Mouse (Mus musculus): ENCODE results near the gene Cat. TPM values are rescaled to one million over a fixed set of nuclear protein-coding genes. Genes with fewer than 3 reads are reported as not detected.

The Cat gene
- polyA plus RNA-seq (2016; fragmentation: Nextera tagmentation; extraction: Ambion mirVana): 94.9 and 101 TPM in 2 replicates

DNA sequence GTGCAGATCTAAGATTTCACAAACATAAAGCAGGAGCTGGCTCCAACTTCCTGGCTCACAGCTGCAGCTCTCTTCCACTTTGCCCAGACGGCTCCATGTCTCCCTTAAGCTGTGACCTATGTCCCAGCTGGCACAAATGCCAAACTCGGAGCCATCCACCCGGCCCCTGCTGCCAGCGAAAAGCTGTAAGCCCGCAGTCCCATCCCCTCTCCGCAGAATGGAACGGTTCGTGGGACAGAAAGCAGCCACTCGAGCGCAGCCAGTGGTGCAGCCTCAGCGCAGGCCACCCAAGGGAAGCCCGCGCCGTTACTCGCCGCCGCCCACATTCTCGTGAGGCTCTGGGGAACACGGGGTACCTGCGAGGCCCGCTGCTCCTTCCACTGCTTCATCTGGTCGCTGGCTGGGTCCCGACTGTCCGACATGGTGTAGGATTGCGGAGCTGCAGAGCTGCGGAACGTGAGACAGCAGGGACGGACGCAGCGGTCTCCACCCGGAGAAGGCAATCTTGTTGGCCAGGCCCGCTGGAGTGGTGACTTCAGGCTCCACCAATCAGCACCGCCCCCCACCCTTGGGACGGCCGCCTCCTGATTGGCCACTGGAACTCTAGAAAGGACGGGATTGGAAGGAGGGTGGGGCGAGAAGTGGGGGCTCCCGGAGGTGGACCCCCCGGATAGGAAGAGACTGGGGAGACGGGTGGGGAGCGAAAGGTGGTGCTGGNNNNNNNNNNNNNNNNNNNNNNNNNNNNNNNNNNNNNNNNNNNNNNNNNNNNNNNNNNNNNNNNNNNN, at the start of gene Cat:
TSS of gene Cat (minus strand) at position 544 of the 785 bp plus-strand sequence.
- under 1% methylated on average over 41 of the region's 41 CpGs for WGBS
- DNase-seq (ENCODE audit: low spot score): peak; percentile 97

DNA sequence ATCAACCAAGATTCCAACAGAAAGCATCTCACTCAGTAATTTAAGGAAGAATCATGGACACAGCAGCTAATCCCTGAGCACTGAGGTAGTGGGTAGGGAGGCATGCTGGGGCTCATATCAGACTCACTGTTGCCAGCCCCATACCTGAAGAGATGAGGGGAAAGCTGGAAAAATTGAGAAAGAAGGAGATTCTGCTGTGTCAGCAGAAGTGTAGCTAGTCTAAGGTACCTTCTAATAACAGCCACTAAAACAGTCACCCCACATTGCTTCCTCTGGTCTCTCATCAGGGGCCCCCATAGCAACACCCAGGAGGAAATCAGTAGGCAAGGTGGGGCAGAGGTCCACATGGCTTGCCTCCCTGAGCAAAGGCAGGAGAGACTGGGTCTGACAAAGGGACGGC, 40.6 kb upstream of the Cat start:
- Histone ChIP-seq H3K9me3 (no peaks in the 10 kb centered on the region), H3K27me3 (ENCODE audit: insufficient read depth, poor library complexity, severe bottlenecking) (no peaks in the 10 kb centered on the region), H3K36me3 (no peaks in the 10 kb centered on the region), H3K4me1 (replicated peaks) (no peaks in the 10 kb centered on the region), H3K4me3 (no peak overlapping the region), H3K27ac (no peak overlapping the region)
- WGBS: 90% methylated on average over 1 of the region's 1 CpGs
- DNase-seq (ENCODE audit: low spot score): no peak

More for the DNA sequence above, at the start of gene Cat:
- no peaks in the 10 kb centered on the region for H3K36me3 ChIP-seq
- peak within 1 kb of the TSS; percentile 84 for H3K4me3 ChIP-seq
- no peaks in the 10 kb centered on the region for H3K9me3 ChIP-seq
- no peaks in the 10 kb centered on the region for H3K27me3 ChIP-seq (ENCODE audit: insufficient read depth, poor library complexity, severe bottlenecking)
- peaks cover 26% of the 10 kb centered on the region for H3K4me1 ChIP-seq (replicated peaks)
- peak within 1 kb of the TSS; percentile 98 for H3K27ac ChIP-seq

DNA sequence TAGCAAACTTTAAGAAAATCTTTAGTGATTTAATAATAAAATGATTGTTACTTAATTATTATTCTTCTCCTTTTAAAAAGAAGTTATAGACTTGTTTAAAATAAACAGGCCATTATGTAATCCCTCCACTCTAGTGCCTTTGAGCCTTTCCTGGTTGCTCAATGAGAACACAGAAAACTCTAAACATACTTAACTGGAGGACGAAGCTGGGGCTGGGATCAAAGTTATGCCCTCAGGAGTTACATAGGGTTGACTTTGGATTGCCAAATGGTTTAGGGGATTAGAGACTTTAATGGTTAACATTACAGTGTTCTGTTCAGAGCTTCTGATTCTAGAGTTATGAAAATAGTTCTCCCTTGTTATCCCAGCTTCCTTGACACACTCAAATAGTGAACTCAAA, 31.5 kb upstream of the Cat start:
- no peak overlapping the region for H3K27ac ChIP-seq
- H3K36me3 ChIP-seq: no peaks in the 10 kb centered on the region
- H3K4me3 ChIP-seq: no peak overlapping the region
- no peak for DNase-seq (ENCODE audit: low spot score)
- no peaks in the 10 kb centered on the region for H3K9me3 ChIP-seq
- no peaks in the 10 kb centered on the region for H3K4me1 ChIP-seq (replicated peaks)
- H3K27me3 ChIP-seq (ENCODE audit: insufficient read depth, poor library complexity, severe bottlenecking): no peaks in the 10 kb centered on the region
- 71% methylated on average over 1 of the region's 1 CpGs for WGBS

DNA sequence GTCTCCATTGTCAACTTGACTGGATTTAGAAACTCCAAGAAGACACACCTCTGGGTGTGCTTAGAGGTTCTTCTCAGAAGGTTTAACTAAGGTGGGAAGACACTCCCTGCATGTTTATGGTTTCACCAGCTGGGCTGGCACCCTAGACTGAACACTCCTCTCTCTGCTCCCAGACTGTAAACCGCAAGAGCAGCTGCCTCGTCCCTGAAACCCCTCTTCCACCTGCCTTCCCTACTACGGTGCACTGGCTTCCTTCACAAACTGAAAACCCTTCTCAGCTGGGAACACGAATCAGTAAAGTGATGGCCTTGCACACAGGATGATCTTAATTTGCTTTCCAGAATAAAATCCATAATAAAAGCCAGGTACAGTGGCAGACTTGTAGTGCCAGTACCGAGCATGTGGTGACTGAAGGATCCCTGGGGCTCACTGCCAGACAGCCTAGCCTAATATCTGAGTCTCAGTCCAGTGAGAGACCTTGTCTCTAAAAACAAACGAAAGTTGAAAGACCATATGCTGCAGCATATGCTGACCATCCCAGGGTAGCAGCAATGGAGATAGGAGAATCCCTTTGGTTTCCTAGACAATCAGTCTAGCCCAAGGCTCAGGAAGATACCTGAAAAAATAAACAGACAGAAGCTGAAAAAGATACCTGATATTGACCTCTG, 30.7 kb upstream of the Cat start:
- WGBS: 83% methylated on average over 6 of the region's 6 CpGs
- DNase-seq (ENCODE audit: low spot score): no peak
- Histone ChIP-seq H3K27ac (no peak overlapping the region), H3K27me3 (ENCODE audit: insufficient read depth, poor library complexity, severe bottlenecking) (no peaks in the 10 kb centered on the region), H3K9me3 (no peaks in the 10 kb centered on the region), H3K4me3 (no peak overlapping the region), H3K36me3 (no peaks in the 10 kb centered on the region), H3K4me1 (replicated peaks) (no peaks in the 10 kb centered on the region)

DNA sequence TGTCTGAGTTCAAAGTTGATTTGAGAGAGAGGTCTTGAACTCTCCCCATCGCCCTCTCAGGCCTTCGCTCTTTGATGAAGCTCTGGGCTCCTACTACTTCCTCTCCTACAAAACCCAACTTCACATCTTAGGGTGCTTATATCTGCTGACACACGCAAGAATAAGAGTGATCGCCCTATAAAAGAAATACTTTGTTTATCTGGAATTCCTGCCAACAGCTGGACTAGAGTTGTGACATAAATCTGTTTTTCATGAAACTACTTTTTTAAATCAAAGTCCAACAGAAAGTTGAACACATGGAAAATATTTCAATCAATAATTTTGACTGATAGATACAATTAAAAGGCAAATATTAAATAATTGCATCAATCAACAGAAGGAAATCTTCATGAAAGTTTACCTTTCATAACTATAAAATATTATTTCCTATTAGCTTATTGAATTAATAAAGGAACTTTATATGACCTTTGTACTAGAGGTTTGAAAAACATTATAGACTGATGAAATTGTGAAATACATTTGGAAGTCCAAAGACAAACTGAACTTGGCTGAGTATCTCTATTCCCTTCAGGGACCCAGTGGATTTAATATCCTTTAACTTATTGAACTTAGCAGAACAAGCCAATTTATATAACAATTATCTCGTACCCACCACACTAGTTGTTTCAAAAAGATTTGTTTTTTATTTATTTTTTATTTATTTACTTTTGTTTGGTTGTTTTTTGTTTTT, 27.3 kb upstream of the Cat start:
- Histone ChIP-seq H3K4me3 (no peak overlapping the region), H3K27me3 (ENCODE audit: insufficient read depth, poor library complexity, severe bottlenecking) (no peaks in the 10 kb centered on the region), H3K9me3 (peaks cover 4% of the 10 kb centered on the region), H3K4me1 (replicated peaks) (no peaks in the 10 kb centered on the region), H3K36me3 (no peaks in the 10 kb centered on the region), H3K27ac (no peak overlapping the region)
- 86% methylated on average over 5 of the region's 5 CpGs for WGBS
- no peak for DNase-seq (ENCODE audit: low spot score)

DNA sequence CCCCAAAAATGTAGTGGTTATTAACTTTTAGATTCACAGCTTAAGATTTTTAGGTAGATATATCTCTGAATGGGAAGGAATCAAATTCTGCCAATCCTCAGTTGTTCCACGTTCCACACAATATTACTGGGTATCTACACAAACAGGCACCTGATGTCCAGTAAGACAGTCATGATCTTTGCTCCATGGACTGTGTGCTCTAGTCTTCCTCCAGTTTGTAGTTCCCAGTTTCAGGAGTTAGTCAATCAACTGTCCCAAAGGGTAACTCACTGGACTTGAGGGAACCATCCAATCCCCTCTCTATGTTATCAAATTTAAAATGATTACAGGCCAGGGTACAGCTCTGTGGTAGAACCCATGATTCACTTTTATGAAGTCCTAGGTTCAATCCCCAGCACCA, 26.7 kb upstream of the Cat start:
- no peak for DNase-seq (ENCODE audit: low spot score)
- no peak overlapping the region for H3K27ac ChIP-seq
- no peaks in the 10 kb centered on the region for H3K4me1 ChIP-seq (replicated peaks)
- H3K9me3 ChIP-seq: peaks cover 4% of the 10 kb centered on the region
- no peak overlapping the region for H3K4me3 ChIP-seq
- no peaks in the 10 kb centered on the region for H3K36me3 ChIP-seq
- 89% methylated on average over 1 of the region's 1 CpGs for WGBS
- H3K27me3 ChIP-seq (ENCODE audit: insufficient read depth, poor library complexity, severe bottlenecking): no peaks in the 10 kb centered on the region

DNA sequence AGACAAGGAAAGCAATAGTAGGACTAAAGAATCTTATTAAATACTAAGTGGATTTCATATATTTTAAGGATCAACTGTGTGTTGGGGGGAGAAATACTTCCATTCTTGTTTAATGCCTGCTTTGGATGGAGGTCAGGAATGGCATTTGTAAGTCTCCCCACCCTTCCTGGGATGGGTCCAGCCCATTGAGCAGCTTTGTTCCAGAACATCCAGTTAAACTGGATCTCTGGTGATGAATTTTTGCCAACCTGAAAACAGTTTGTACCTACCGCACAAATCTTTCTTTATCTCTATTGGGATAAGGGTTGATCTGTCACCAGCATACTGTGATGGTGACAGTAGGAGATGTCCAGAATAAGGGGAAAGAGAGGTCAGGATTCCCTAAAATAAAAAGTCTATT, 26.1 kb upstream of the Cat start:
- Histone ChIP-seq H3K27me3 (ENCODE audit: insufficient read depth, poor library complexity, severe bottlenecking) (no peaks in the 10 kb centered on the region), H3K27ac (no peak overlapping the region), H3K9me3 (peaks cover 4% of the 10 kb centered on the region), H3K4me1 (replicated peaks) (no peaks in the 10 kb centered on the region), H3K4me3 (no peak overlapping the region), H3K36me3 (no peaks in the 10 kb centered on the region)
- WGBS: 95% methylated on average over 1 of the region's 1 CpGs
- no peak for DNase-seq (ENCODE audit: low spot score)

DNA sequence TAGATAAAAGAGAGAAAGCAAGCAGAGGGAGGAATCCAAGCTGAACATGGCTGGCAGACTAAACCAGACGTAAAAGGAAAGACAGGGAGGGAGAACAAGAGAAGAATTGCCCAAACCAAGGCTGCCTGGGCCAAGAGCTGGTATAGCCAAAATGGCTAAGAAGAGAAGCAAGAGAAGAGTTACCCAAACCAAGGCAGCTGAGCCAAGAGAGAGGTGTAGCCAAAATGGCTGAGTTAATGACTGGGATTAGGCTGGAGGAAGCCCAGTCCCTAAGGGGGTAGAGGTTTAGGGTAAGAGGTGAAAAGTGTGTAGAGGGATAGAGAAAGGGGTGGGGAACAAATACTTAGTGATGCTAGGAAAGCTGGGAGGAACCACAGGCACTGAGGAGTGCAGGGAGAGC, 22.7 kb upstream of the Cat start:
- Histone ChIP-seq H3K36me3 (no peaks in the 10 kb centered on the region), H3K4me1 (replicated peaks) (no peaks in the 10 kb centered on the region), H3K9me3 (peaks cover 4% of the 10 kb centered on the region), H3K27me3 (ENCODE audit: insufficient read depth, poor library complexity, severe bottlenecking) (no peaks in the 10 kb centered on the region), H3K27ac (no peak overlapping the region), H3K4me3 (no peak overlapping the region)
- DNase-seq (ENCODE audit: low spot score): no peak
- 78% methylated on average over 1 of the region's 1 CpGs for WGBS

DNA sequence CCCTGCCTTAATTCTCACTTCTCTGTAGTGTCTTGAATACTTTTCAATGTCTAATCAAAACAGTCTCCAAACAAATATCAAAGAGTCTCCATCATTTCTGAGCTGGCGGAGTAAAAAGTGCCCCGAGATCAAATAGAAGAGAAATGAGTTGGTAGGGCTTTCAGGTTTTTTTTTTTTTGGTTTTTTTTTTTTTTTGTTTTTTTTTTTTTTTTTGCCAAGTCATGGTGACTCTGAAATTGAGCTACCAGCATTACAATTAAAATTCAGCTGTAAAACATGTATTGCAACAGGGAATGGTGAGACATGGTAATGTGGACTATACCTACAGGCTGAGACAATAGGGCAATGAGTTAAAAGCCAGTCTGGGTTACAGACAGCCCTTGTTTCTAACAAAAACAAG, 21.0 kb upstream of the Cat start:
- Histone ChIP-seq H3K4me3 (no peak overlapping the region), H3K36me3 (no peaks in the 10 kb centered on the region), H3K9me3 (peaks cover 4% of the 10 kb centered on the region), H3K27me3 (ENCODE audit: insufficient read depth, poor library complexity, severe bottlenecking) (no peaks in the 10 kb centered on the region), H3K27ac (no peak overlapping the region), H3K4me1 (replicated peaks) (no peaks in the 10 kb centered on the region)
- 96% methylated on average over 2 of the region's 2 CpGs for WGBS
- no peak for DNase-seq (ENCODE audit: low spot score)

DNA sequence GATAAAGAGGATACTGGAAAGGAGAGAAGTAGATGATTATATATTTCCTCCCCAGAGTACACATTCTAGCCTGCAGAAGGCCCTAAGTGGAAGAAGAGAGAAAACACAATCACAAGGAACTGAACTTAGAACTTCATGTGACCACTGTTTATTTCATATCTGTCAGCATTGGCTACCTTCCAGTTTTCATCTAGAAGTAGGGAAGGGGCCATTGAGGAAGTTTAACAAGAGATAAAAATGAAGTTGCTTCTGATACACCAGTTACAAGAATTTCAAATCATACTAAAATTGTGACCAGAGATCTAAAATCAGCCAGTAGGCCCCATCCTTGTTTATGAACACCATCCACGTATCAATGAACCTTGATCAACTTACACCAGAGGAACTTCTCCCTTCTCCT, 19.5 kb upstream of the Cat start:
- WGBS: 90% methylated on average over 1 of the region's 1 CpGs
- H3K27ac ChIP-seq: no peak overlapping the region
- H3K4me3 ChIP-seq: no peak overlapping the region
- no peaks in the 10 kb centered on the region for H3K36me3 ChIP-seq
- no peaks in the 10 kb centered on the region for H3K27me3 ChIP-seq (ENCODE audit: insufficient read depth, poor library complexity, severe bottlenecking)
- H3K9me3 ChIP-seq: peaks cover 4% of the 10 kb centered on the region
- no peaks in the 10 kb centered on the region for H3K4me1 ChIP-seq (replicated peaks)
- no peak for DNase-seq (ENCODE audit: low spot score)

DNA sequence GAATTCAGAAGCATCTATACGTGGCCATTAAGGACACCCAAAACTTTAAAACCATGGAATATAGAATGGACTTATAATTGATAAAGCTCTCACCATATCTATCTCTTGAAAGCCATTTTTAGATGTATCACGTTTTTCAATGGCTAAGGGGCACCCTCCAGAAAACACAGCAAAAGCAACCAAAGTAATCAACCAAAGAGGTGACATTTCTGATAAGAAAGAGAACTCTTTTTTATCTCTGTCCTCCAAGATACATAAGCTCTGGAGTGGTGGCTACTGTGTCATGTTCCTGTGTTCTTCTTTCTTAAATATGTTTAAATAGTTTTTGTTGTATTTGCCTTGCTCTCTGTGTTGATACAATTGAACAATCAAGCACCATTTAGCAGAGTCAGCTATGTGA, 15.8 kb upstream of the Cat start:
- H3K27me3 ChIP-seq (ENCODE audit: insufficient read depth, poor library complexity, severe bottlenecking): no peaks in the 10 kb centered on the region
- 73% methylated on average over 2 of the region's 2 CpGs for WGBS
- H3K27ac ChIP-seq: no peak overlapping the region
- DNase-seq (ENCODE audit: low spot score): no peak
- H3K9me3 ChIP-seq: no peaks in the 10 kb centered on the region; the same call in 1 of the 2 replicates
- H3K36me3 ChIP-seq: no peaks in the 10 kb centered on the region
- H3K4me1 ChIP-seq (replicated peaks): no peaks in the 10 kb centered on the region
- no peak overlapping the region for H3K4me3 ChIP-seq

DNA sequence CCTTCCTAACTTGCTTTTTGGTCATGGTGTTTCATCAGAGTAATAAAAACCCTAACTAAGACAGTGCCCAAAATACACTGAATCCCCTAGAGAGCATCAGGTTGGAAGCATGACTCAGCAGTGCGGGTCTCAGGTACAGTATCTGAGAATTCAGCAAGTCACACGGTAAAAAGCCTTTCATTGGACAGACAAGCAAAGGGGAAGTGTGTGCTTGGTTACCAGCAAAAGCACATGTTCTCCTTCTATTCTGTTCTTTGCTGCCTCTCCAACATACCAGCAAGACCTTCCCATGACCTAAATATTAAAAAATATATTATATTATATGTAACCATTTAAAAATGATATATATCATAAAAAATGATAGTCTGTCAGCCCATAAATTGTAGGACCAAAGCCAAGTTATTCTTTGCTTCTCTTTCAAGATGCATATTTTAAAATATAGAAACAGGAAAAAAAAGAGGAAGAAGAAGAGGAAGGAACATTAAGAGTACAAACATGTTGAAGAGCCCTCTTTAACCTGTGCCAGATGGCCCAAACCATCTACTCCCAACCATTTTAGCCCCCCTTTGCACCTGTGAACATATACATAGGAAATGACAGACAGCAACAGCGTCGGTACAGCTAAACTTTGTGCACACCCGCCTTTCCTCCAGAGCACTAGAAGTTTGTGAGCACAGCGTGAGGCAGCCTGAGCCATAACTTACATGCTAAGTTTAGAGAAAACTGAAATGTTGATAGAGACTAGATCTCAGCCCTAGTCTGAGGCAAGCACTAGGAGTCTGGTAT, 10.9 kb upstream of the Cat start:
- 89% methylated on average over 6 of the region's 6 CpGs for WGBS
- Histone ChIP-seq H3K27ac (no peak overlapping the region), H3K36me3 (no peaks in the 10 kb centered on the region), H3K27me3 (ENCODE audit: insufficient read depth, poor library complexity, severe bottlenecking) (no peaks in the 10 kb centered on the region), H3K4me1 (replicated peaks) (no peaks in the 10 kb centered on the region), H3K4me3 (no peak overlapping the region), H3K9me3 (no peaks in the 10 kb centered on the region)
- no peak for DNase-seq (ENCODE audit: low spot score)
